Mouse (Mus musculus) heart, postnatal 0 days (tissue): ENCODE results near the gene 9230102O04Rik. TPM values are rescaled to one million over a fixed set of nuclear protein-coding genes. Genes with fewer than 3 reads are reported as not detected.
A peak's percentile ranks its signal among the peaks of the same experiment; 100 is the strongest.

Source experiments
- ATAC-seq: fragments of 200-750 bp; cut with Nextera tagmentation; 2 replicates; pipeline ENCODE4 v1.8.0; 2017; ENCODE audit warnings: low read depth, moderate number of reproducible peaks, moderate library complexity; ENCODE audit not compliant: insufficient read depth
- DNase-seq: peaks from one replicate; pipeline ENCODE4 v3.0.0-alpha.2; 2016; ENCODE audit warnings: low spot score
- H3K27ac ChIP-seq: fragments of 300-500 bp; sonication (generic); 2 replicates; pipeline ENCODE4 v1.5.1; 2014; ENCODE audit warnings: low read depth, mild to moderate bottlenecking
- H3K27me3 ChIP-seq: fragments of 300-500 bp; sonication (generic); 2 replicates; pipeline ENCODE4 v1.6.1; 2014; ENCODE audit warnings: low read length, mixed read lengths; ENCODE audit not compliant: control insufficient read depth, insufficient read depth
- H3K36me3 ChIP-seq: fragments of 300-500 bp; sonication (generic); replicated peaks from 2 replicates; pipeline ENCODE4 v1.6.1; 2014; ENCODE audit warnings: low read length, mixed read lengths; ENCODE audit not compliant: control insufficient read depth, insufficient read depth
- H3K4me1 ChIP-seq: fragments of 300-500 bp; sonication (generic); 2 replicates; pipeline ENCODE4 v1.6.1; 2014; ENCODE audit warnings: antibody characterized with exemption; ENCODE audit not compliant: control insufficient read depth, insufficient read depth
- H3K4me2 ChIP-seq: fragments of 300-500 bp; sonication (generic); 2 replicates; pipeline ENCODE4 v1.6.1; 2014; ENCODE audit warnings: low read depth, mild to moderate bottlenecking, low read length, moderate library complexity
- H3K4me3 ChIP-seq: fragments of 300-500 bp; sonication (generic); 2 replicates; pipeline ENCODE4 v1.5.1; 2014; ENCODE audit warnings: low read depth, low read length
- H3K9ac ChIP-seq: fragments of 300-500 bp; sonication (generic); replicated peaks from 2 replicates; pipeline ENCODE4 v1.6.1; 2014; ENCODE audit warnings: low read depth, low read length, mixed read lengths
- H3K9me3 ChIP-seq: fragments of 300-500 bp; sonication (generic); replicated peaks from 2 replicates; pipeline ENCODE4 v1.6.1; 2016; ENCODE audit warnings: low read length; ENCODE audit not compliant: control insufficient read depth
- CTCF ChIP-seq: IDR thresholded peaks from 2 replicates; pipeline ENCODE4 v1.5.1; 2016; ENCODE audit warnings: antibody characterized with exemption, control low read depth, low read depth
- EP300 ChIP-seq: IDR thresholded peaks from 2 replicates; pipeline ENCODE4 v1.6.1; 2016; ENCODE audit warnings: antibody characterized with exemption, low read depth
- WGBS: fragments of 180-500 bp; shearing (Covaris S2); extraction: QIAGEN DNeasy Blood & Tissue Kit; methylation state at CpG from one replicate; pipeline ENCODE4 v1.1.7; 2014; 5-methylcytosine and 5-hydroxymethylcytosine counted together
- polyA plus RNA-seq: library from polyadenylated mRNA; unstranded; fragments of >200 nt; fragmentation: Nextera tagmentation; extraction: Ambion mirVana; gene quantifications from 2 replicates; pipeline ENCODE4 v1.2.1, GENCODE M21; 2015
- total RNA-seq: library from RNA; depleted of rRNA; stranded (reverse); fragments of >200 nt; gene quantifications from 2 replicates; pipeline ENCODE4 v1.2.3, GENCODE M21; 2014; ENCODE audit warnings: low replicate concordance

9230102O04Rik gene
- total and polyA plus RNA-seq, 2 experiments from 2014 or later: not detected

GRCm38 (mm10) chr2:9881051-9881591 is 8.2 kb downstream of the 9230102O04Rik start, which contains the start of gene 4930412O13Rik:
4930412O13Rik (plus strand) TSS chr2:9881252.
- H3K9ac ChIP-seq: peak within 1 kb of the TSS; percentile 15; the same call in 1 of the 2 replicates
- H3K4me3 ChIP-seq: peak within 1 kb of the TSS; percentile 74
- under 1% methylated on average over 26 of the region's 35 CpGs for WGBS
- DNase-seq: no peak
- H3K9me3 ChIP-seq: no peaks in the 10 kb centered on the region
- peak within 1 kb of the TSS; percentile 12; the same call in 1 of the 2 replicates for H3K27ac ChIP-seq
- H3K4me1 ChIP-seq: peaks cover 15% of the 10 kb centered on the region
- no peak for TF ChIP-seq CTCF
- no peak for TF ChIP-seq EP300
- H3K27me3 ChIP-seq: peaks cover 95% of the 10 kb centered on the region
- no peak for ATAC-seq
- H3K4me2 ChIP-seq: peak within 1 kb of the TSS; percentile 99
- H3K36me3 ChIP-seq: no peaks in the 10 kb centered on the region

- Histone ChIP-seq H3K27ac (no peak overlapping the region), H3K9ac (no peak overlapping the region), H3K36me3 (no peaks in the 10 kb centered on the region), H3K4me1 (peaks cover 15% of the 10 kb centered on the region), H3K4me2 (peak overlapping the region; percentile 99), H3K27me3 (peaks cover 95% of the 10 kb centered on the region), H3K9me3 (no peaks in the 10 kb centered on the region), H3K4me3 (peak overlapping the region; percentile 74)
- no peak for TF ChIP-seq EP300
- TF ChIP-seq CTCF: no peak
- DNase-seq (no peak), ATAC-seq (no peak)
- WGBS: 18% methylated on average over 11 of the region's 11 CpGs
Observed at GRCm38 (mm10) chr2:9880271-9880670, 9.1 kb downstream of the 9230102O04Rik start.

- TF ChIP-seq EP300 (no peak), CTCF (peak; percentile 87)
- Histone ChIP-seq H3K4me2 (peak overlapping the region; percentile 99), H3K4me1 (peaks cover 15% of the 10 kb centered on the region), H3K36me3 (no peaks in the 10 kb centered on the region), H3K4me3 (peak overlapping the region; percentile 74), H3K27me3 (peaks cover 95% of the 10 kb centered on the region), H3K9ac (peak overlapping the region; percentile 40; the same call in 1 of the 2 replicates), H3K27ac (peak overlapping the region; percentile 22), H3K9me3 (no peaks in the 10 kb centered on the region)
- peak; percentile 96 for ATAC-seq
- DNase-seq: peak; percentile 93
- under 1% methylated on average over 21 of the region's 21 CpGs for WGBS
Observed at GRCm38 (mm10) chr2:9879493-9879892, 9.8 kb downstream of the 9230102O04Rik start.

- Histone ChIP-seq H3K27ac (peak overlapping the region; percentile 22), H3K27me3 (peaks cover 95% of the 10 kb centered on the region), H3K4me2 (peak overlapping the region; percentile 99), H3K4me3 (peak overlapping the region; percentile 74), H3K4me1 (peaks cover 15% of the 10 kb centered on the region), H3K9ac (peak overlapping the region; percentile 40), H3K36me3 (no peaks in the 10 kb centered on the region), H3K9me3 (no peaks in the 10 kb centered on the region)
- TF ChIP-seq EP300 (no peak), CTCF (no peak)
- under 1% methylated on average over 22 of the region's 22 CpGs for WGBS
- ATAC-seq: no peak
- DNase-seq: no peak
Observed at GRCm38 (mm10) chr2:9879092-9879491, 10.2 kb downstream of the 9230102O04Rik start.

DNA sequence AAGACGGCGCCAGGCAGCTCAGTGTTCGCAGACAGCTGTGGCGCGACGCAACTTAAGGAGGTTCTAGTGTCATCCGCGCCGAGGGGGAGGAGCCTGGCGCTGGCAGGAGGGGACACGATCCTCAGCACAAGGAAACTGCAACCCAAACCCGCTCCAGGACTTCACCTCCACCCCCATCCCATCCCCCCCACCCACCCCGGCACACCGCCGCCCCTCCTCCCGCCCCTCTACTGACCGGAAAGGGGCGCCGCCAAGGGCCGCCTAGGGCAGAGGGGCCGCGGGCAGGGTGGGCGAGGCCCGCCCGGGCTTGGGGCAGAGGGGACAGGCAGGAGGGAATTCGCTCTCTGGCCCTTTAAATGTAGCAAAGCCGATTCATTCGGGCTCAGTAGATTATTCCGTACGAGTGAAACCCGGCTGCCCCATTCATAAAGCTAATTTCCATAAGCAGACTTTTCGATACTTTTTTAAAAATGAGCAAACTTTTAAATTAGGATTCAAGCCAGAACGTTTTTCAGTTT is 10.7 kb downstream of the 9230102O04Rik start:
- H3K36me3 ChIP-seq: no peaks in the 10 kb centered on the region
- peak overlapping the region; percentile 40 for H3K9ac ChIP-seq
- ATAC-seq (no peak; the same call in 1 of the 2 replicates), DNase-seq (no peak)
- H3K27me3 ChIP-seq: peaks cover 96% of the 10 kb centered on the region
- TF ChIP-seq CTCF (no peak), EP300 (no peak)
- H3K4me2 ChIP-seq: peak overlapping the region; percentile 99
- peaks cover 15% of the 10 kb centered on the region for H3K4me1 ChIP-seq
- H3K4me3 ChIP-seq: peak overlapping the region; percentile 74
- H3K9me3 ChIP-seq: no peaks in the 10 kb centered on the region
- H3K27ac ChIP-seq: peak overlapping the region; percentile 22; the same call in 1 of the 2 replicates
- 1% methylated on average over 28 of the region's 33 CpGs for WGBS
